Mouse (Mus musculus): Measurements from ENCODE around the gene Gsap. TPM values are rescaled to one million over a fixed set of nuclear protein-coding genes. Genes with fewer than 3 reads are reported as not detected.
A peak's percentile ranks its signal among the peaks of the same experiment; 100 is the strongest.

Gsap gene
- polyA plus RNA-seq, 1 experiment from 2014 or later, result 0.81 TPM

DNA sequence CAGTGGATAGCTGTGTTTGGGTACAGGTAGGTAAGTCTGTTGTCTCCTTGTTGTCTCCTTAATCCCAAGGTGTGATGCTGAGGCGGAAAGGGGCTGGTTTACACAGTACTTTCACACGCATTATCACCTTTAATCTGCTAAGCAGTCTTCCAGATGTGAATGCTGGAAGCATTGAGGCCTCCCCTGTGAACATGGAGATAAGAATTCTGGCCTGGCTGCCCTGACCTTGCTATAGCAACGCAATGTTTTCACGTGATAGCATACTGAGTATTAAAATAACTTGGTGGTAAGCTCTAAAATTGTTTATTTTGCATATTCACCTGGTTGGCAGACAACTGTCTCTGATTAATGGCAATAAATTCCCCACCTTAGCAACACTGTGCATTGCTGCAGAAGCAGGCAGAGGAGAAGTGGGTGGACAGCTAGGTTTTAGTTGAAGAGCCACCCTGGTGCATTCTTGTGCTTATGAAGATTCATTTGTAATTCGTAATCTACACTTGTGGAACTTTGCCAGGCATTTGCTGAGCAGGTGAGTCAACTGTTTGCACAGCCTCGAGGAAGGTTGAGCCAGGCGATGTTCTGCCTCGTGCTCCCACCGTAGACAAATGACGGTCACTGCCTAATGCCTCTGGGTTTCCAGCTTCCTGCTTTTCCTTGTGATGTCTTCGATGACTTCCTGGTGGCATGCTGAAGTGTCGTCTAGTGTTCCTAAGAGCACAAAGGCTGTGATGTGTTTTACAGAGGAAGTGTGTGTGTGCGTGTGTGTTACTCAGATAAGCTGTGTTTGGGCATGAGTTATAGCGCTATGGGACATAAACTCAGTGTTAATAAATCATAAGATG is 31.6 kb downstream of the Gsap start:
- TF ChIP-seq CTCF (IDR thresholded peaks at IDR 0.05; ENCODE audit: low read depth), result no peak
- H3K36me3 ChIP-seq (ENCODE audit: control insufficient read depth, insufficient read depth), result no peaks in the 10 kb centered on the region
- 0 out of 2 replicates have a peak, but pooled peaks have one; percentile 19 for ATAC-seq

DNA sequence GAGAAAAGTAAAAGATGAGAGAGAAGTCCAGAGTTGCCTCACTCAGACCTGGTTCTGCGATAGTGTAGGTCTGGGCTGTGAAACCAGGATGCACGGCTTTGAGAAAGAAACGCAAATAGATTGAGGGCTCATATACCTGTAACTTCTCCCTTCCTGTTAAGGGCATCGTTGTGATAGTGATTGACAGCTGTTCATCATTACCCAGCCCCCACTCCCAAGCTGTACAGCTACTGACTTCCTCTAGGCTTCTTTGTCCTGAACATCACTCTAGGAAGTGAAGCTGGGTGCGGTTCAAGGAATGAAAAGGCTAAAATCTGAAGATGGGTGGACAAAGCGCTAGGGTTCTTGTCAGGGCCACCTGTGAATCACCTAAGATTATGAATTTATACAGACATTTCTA is 46.8 kb downstream of the Gsap start:
- no peak overlapping the region for H3K27ac ChIP-seq (ENCODE audit: low read depth, low read length)
- no peak for ATAC-seq
- H3K9ac ChIP-seq (ENCODE audit: low read depth, low read length), result no peak overlapping the region
- no peaks in the 10 kb centered on the region for H3K4me1 ChIP-seq (replicated peaks; ENCODE audit: control insufficient read depth, insufficient read depth, low read length)
- H3K27me3 ChIP-seq (replicated peaks; ENCODE audit: control insufficient read depth, insufficient read depth, low read length), result no peaks in the 10 kb centered on the region
- no peaks in the 10 kb centered on the region for H3K9me3 ChIP-seq (ENCODE audit: control insufficient read depth)
- TF ChIP-seq CTCF (IDR thresholded peaks at IDR 0.05; ENCODE audit: low read depth), result no peak
- no peak overlapping the region for H3K4me3 ChIP-seq (ENCODE audit: low read depth, low read length)
- WGBS, result 86% methylated on average over 6 of the region's 6 CpGs
- H3K4me2 ChIP-seq (replicated peaks; ENCODE audit: low read depth), result no peak overlapping the region
- H3K36me3 ChIP-seq (ENCODE audit: control insufficient read depth, insufficient read depth), result no peaks in the 10 kb centered on the region

More for the DNA sequence above, 31.6 kb downstream of the Gsap start:
- WGBS, result 47% methylated on average over 14 of the region's 14 CpGs
- no peak overlapping the region for H3K27ac ChIP-seq (ENCODE audit: low read depth, low read length)
- H3K4me1 ChIP-seq (replicated peaks; ENCODE audit: control insufficient read depth, insufficient read depth, low read length), result no peaks in the 10 kb centered on the region
- H3K9me3 ChIP-seq (ENCODE audit: control insufficient read depth), result no peaks in the 10 kb centered on the region
- H3K4me3 ChIP-seq (ENCODE audit: low read depth, low read length), result no peak overlapping the region
- no peak overlapping the region for H3K9ac ChIP-seq (ENCODE audit: low read depth, low read length)
- H3K27me3 ChIP-seq (replicated peaks; ENCODE audit: control insufficient read depth, insufficient read depth, low read length), result no peaks in the 10 kb centered on the region
- no peak overlapping the region for H3K4me2 ChIP-seq (replicated peaks; ENCODE audit: low read depth)

DNA sequence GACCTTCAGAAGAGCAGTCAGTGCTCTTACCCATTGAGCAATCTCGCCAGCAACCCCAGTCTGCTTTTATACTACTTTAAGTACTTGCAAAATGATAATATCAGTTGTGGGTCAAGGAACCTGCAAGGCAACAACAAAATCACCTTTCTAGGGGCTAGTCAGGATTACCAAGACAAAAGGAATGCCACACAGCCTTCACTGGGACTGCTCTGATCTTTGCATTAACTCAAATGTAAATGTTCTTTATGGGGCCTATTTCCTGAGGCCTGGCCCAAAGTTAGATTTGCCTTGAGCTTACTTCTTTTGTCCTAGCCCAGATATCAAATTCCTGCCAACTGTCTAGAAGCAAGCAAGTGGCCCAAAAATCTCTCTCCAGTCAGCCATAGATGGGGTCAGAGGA is 58.5 kb downstream of the Gsap start:
- Histone ChIP-seq H3K27me3 (replicated peaks; ENCODE audit: control insufficient read depth, insufficient read depth, low read length) (no peaks in the 10 kb centered on the region), H3K4me2 (replicated peaks; ENCODE audit: low read depth) (no peak overlapping the region), H3K36me3 (ENCODE audit: control insufficient read depth, insufficient read depth) (no peaks in the 10 kb centered on the region), H3K4me1 (replicated peaks; ENCODE audit: control insufficient read depth, insufficient read depth, low read length) (no peaks in the 10 kb centered on the region), H3K4me3 (ENCODE audit: low read depth, low read length) (no peak overlapping the region), H3K27ac (ENCODE audit: low read depth, low read length) (no peak overlapping the region), H3K9ac (ENCODE audit: low read depth, low read length) (no peak overlapping the region), H3K9me3 (ENCODE audit: control insufficient read depth) (no peaks in the 10 kb centered on the region)
- WGBS, result 94% methylated on average over 1 of the region's 1 CpGs
- no peak for TF ChIP-seq CTCF (IDR thresholded peaks at IDR 0.05; ENCODE audit: low read depth)
- no peak for ATAC-seq

DNA sequence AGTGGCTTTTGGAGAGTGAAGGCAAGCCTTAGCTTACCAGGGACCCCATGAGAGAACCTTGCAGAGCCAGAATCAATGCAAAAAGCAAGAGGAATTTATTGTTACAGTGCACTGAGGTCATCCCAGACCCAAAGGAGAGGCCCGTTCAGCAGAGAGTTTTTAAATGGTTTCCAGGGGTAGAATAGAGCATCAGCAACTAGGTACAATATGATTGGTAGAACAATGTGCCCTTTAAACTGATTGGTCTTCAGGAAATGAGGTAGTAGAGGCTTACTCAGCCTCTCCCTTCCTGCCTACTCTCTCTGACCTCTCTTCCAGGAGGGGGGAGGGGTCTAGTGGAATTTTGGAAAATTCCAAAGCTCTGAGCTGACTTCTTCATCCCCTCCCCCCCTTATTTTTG is 59.2 kb downstream of the Gsap start:
- H3K27me3 ChIP-seq (replicated peaks; ENCODE audit: control insufficient read depth, insufficient read depth, low read length), result no peaks in the 10 kb centered on the region
- no peaks in the 10 kb centered on the region for H3K36me3 ChIP-seq (ENCODE audit: control insufficient read depth, insufficient read depth)
- no peak overlapping the region for H3K4me3 ChIP-seq (ENCODE audit: low read depth, low read length)
- H3K27ac ChIP-seq (ENCODE audit: low read depth, low read length), result no peak overlapping the region
- no peak overlapping the region for H3K4me2 ChIP-seq (replicated peaks; ENCODE audit: low read depth)
- H3K9me3 ChIP-seq (ENCODE audit: control insufficient read depth), result no peaks in the 10 kb centered on the region
- 70% methylated on average over 1 of the region's 1 CpGs for WGBS
- H3K9ac ChIP-seq (ENCODE audit: low read depth, low read length), result no peak overlapping the region
- H3K4me1 ChIP-seq (replicated peaks; ENCODE audit: control insufficient read depth, insufficient read depth, low read length), result no peaks in the 10 kb centered on the region
- no peak for TF ChIP-seq CTCF (IDR thresholded peaks at IDR 0.05; ENCODE audit: low read depth)
- ATAC-seq, result no peak

DNA sequence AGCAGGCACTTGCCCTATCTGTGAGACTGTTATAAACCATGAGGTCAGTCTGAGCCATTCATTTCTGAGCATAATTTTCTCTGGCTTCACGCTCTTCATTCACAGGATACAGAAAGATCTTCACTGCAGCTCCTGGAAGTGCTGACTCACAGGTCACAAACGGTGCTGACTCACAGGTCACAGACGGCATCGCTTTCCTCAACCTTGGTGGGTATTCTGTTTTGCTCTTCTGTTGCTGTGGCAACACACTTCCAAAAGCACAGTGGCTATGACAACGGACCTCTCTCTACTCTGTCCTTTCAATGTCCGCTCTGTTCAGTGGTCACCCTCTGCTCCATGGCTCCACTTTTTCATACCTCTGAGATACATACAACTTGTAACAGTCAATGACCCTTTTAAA is 60.7 kb downstream of the Gsap start:
- H3K27me3 ChIP-seq (replicated peaks; ENCODE audit: control insufficient read depth, insufficient read depth, low read length), result no peaks in the 10 kb centered on the region
- no peak overlapping the region for H3K27ac ChIP-seq (ENCODE audit: low read depth, low read length)
- 80% methylated on average over 6 of the region's 6 CpGs for WGBS
- no peaks in the 10 kb centered on the region for H3K36me3 ChIP-seq (ENCODE audit: control insufficient read depth, insufficient read depth)
- no peaks in the 10 kb centered on the region for H3K9me3 ChIP-seq (ENCODE audit: control insufficient read depth)
- no peak overlapping the region for H3K4me3 ChIP-seq (ENCODE audit: low read depth, low read length)
- H3K4me1 ChIP-seq (replicated peaks; ENCODE audit: control insufficient read depth, insufficient read depth, low read length), result no peaks in the 10 kb centered on the region
- no peak for ATAC-seq
- H3K9ac ChIP-seq (ENCODE audit: low read depth, low read length), result no peak overlapping the region
- no peak overlapping the region for H3K4me2 ChIP-seq (replicated peaks; ENCODE audit: low read depth)
- TF ChIP-seq CTCF (IDR thresholded peaks at IDR 0.05; ENCODE audit: low read depth), result no peak

DNA sequence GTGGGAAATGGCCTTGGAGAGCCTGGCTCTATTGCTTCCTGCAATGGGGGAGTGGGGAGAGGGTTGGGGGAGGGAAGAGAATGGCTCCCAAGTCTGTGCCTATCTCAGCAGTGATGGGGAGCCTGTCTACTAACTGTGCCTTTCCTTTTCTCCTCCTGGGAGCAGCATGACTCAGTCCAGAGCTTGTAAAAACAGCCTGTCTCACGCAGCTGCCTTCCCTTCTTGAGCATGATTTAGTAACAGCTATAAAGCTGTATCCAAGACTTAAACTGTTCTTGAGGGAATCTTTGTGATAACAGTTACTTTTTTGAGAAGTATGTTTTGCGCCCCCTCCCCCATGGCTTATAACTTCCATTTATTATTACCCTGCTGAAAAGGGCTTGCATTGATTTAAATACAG is 61.9 kb downstream of the Gsap start:
- Histone ChIP-seq H3K9me3 (ENCODE audit: control insufficient read depth) (no peaks in the 10 kb centered on the region), H3K9ac (ENCODE audit: low read depth, low read length) (no peak overlapping the region), H3K36me3 (ENCODE audit: control insufficient read depth, insufficient read depth) (no peaks in the 10 kb centered on the region), H3K27me3 (replicated peaks; ENCODE audit: control insufficient read depth, insufficient read depth, low read length) (no peaks in the 10 kb centered on the region), H3K4me3 (ENCODE audit: low read depth, low read length) (no peak overlapping the region), H3K4me1 (replicated peaks; ENCODE audit: control insufficient read depth, insufficient read depth, low read length) (no peaks in the 10 kb centered on the region), H3K27ac (ENCODE audit: low read depth, low read length) (no peak overlapping the region), H3K4me2 (replicated peaks; ENCODE audit: low read depth) (no peak overlapping the region)
- ATAC-seq, result no peak
- 55% methylated on average over 2 of the region's 2 CpGs for WGBS
- no peak for TF ChIP-seq CTCF (IDR thresholded peaks at IDR 0.05; ENCODE audit: low read depth)
